Mouse (Mus musculus) midbrain, embryonic 16.5 days (tissue): ENCODE data around the gene Grtp1. TPM values are rescaled to one million over a fixed set of nuclear protein-coding genes. Genes with fewer than 3 reads are reported as not detected.

Experiments
- ATAC-seq: fragments of 200-750 bp; cut with Nextera tagmentation; 2 replicates; pipeline ENCODE4 v1.8.0; 2017; ENCODE audit warnings: moderate TSS enrichment
- H3K27ac ChIP-seq: fragments of 300-500 bp; sonication (generic); 2 replicates; pipeline ENCODE4 v1.5.1; 2014; ENCODE audit warnings: mild to moderate bottlenecking, low read length, mixed read lengths
- H3K27me3 ChIP-seq: fragments of 300-500 bp; sonication (generic); 2 replicates; pipeline ENCODE4 v1.6.1; 2014; ENCODE audit warnings: low read depth, low read length, mixed read lengths; ENCODE audit not compliant: control insufficient read depth, insufficient read depth
- H3K36me3 ChIP-seq: fragments of 300-500 bp; sonication (generic); 2 replicates; pipeline ENCODE4 v1.6.1; 2014; ENCODE audit warnings: mild to moderate bottlenecking, low read length, moderate library complexity, mixed read lengths; ENCODE audit not compliant: control insufficient read depth, insufficient read depth
- H3K4me1 ChIP-seq: fragments of 300-500 bp; sonication (generic); 2 replicates; pipeline ENCODE4 v1.6.1; 2014; ENCODE audit warnings: mild to moderate bottlenecking, low read length, mixed read lengths; ENCODE audit not compliant: control insufficient read depth, insufficient read depth
- H3K4me2 ChIP-seq: fragments of 300-500 bp; sonication (generic); 2 replicates; pipeline ENCODE4 v1.6.1; 2014; ENCODE audit warnings: mild to moderate bottlenecking, low read length, mixed read lengths
- H3K4me3 ChIP-seq: fragments of 300-500 bp; sonication (generic); 2 replicates; pipeline ENCODE4 v1.5.1; 2014; ENCODE audit warnings: low read depth, mild to moderate bottlenecking, low read length, moderate library complexity, mixed read lengths
- H3K9ac ChIP-seq: fragments of 300-500 bp; sonication (generic); 2 replicates; pipeline ENCODE4 v1.6.1; 2014; ENCODE audit warnings: low read depth, low read length, mixed read lengths
- H3K9me3 ChIP-seq: fragments of 300-500 bp; sonication (generic); replicated peaks from 2 replicates; pipeline ENCODE4 v1.6.1; 2014; ENCODE audit warnings: mild to moderate bottlenecking, low read length, mixed read lengths; ENCODE audit not compliant: control insufficient read depth, poor library complexity, severe bottlenecking
- WGBS: fragments of 180-500 bp; shearing (Covaris S2); extraction: QIAGEN DNeasy Blood & Tissue Kit; methylation state at CpG from one replicate; pipeline ENCODE4 v1.1.7; 2014; 5-methylcytosine and 5-hydroxymethylcytosine counted together
- polyA plus RNA-seq: library from polyadenylated mRNA; unstranded; fragments of >200 nt; fragmentation: Nextera tagmentation; extraction: Ambion mirVana; gene quantifications from 2 replicates; pipeline ENCODE4 v1.2.1, GENCODE M21; 2015

The Grtp1 gene
- polyA plus RNA-seq = 16.9 and 19.7 TPM in 2 replicates

DNA sequence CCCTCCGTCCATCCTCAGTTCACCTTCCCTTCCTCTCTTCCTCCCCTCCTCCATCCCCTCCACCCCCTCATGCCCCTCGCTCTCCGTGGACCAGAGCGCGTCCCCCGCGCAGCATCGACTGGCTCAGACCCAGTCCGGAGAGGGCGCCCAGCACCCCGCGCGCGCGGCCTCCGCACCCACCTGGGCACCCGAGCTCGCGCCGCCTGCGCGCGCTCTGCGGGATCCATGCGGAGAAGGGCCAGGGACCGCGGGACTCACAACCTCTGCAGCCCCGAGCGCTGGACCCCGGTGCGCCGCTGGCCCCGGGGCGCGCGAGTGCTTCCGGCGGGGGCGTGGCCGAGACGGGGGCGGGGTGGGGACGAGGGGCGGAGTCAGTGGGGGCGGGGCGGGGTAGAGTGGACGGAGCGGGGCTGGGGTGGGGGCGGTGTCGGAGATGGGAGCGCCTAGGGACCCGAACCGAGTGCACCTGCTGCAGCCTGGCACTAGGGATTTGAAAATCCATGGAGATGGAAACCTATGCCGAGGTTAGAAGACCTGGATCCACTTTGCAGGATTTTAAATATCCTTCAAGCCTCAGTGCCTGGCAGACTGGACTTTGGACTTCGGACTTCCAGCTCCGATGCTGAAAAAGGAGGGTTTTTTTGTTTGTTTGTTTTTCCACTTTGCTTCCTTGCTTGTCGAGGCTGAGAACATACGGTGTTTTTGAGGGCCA, at the start of gene Grtp1:
TSS of gene Grtp1 (minus strand) at position 320 of the 712 bp plus-strand sequence.
- peak; percentile 71 for ATAC-seq
- H3K9ac ChIP-seq = peak within 1 kb of the TSS; percentile 82
- under 1% methylated on average over 47 of the region's 58 CpGs for whole genome bisulfite sequencing
- peaks cover 13% of the 10 kb centered on the region for H3K4me1 ChIP-seq
- peak within 1 kb of the TSS; percentile 91 for H3K4me3 ChIP-seq
- no peaks in the 10 kb centered on the region for H3K36me3 ChIP-seq
- H3K27me3 ChIP-seq = peaks cover 18% of the 10 kb centered on the region
- H3K27ac ChIP-seq = no peak within 1 kb of the TSS
- no peaks in the 10 kb centered on the region for H3K9me3 ChIP-seq
- peak within 1 kb of the TSS; percentile 93 for H3K4me2 ChIP-seq

DNA sequence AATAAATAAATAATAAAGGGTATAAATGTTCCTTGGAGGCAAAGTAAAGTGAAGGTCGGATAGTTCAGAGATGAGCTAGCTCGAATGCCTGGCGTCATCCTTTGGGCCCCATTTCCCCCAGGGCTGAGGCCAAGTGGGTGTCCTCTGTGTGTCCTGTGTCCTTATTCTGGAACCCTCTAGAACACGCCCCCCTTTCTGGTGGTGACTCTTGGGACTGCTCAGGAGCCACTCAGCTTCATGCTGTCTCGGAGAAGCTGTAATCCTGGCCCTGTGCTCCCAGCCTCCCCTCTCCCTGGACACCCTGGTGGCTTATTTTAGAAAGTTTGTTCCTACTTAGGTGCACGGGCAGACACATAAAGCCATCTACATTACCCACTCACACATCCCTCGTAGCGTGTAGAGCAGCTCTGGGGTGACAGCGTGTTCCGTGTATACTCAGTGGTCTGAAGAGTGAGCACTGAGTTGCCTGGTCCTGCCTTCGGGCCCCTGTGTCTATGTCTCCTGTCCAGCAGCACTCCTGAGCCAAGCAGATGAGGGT, 44.0 kb upstream of the Grtp1 start:
- 91% methylated on average over 11 of the region's 11 CpGs for WGBS
- Histone ChIP-seq H3K36me3 (no peaks in the 10 kb centered on the region), H3K27ac (no peak overlapping the region), H3K4me2 (no peak overlapping the region), H3K4me3 (no peak overlapping the region), H3K9me3 (no peaks in the 10 kb centered on the region), H3K9ac (no peak overlapping the region), H3K4me1 (no peaks in the 10 kb centered on the region), H3K27me3 (no peaks in the 10 kb centered on the region)
- no peak for ATAC-seq

DNA sequence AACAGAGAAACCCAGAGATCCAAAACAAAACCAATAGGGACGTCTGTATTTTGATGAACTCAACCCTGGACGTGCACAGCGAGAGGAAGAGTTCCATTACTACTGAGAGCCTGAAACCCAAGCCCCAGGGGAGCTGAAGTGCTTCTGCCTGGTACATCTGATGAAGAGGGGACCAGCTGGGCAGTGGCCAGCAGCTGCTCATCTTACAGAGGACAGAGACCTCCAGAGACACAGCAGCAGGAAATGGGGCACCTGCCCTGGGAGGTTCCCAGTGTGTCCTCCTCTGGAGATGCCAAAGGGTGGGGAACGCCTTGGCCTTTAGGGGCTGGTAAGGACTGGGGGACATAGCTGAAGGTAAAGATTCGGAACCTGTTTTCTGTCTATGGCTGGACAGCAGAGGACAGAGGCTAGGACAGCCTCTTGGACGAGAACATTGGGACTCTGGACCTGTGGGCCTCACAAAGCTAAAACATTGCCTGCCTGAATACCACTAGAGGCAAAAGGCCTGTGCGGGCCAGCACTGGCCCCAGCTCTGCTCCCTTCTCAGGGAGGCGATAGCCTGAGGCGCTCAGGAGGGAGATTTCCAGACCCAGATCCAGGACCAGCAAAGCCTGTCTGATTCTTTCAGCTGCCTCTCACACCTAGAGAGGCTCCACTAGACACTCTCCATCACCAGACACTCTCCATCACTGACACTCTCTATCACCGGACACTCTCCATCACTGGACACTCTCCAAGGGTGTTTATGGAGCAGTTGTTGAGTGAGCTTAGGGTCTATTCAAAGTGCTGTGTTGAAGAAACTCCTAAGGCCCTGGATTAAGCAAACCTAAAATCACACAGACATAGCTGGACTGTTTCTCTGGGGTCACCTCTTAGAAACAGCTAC, 42.8 kb upstream of the Grtp1 start:
- H3K4me2 ChIP-seq = no peak overlapping the region
- H3K4me1 ChIP-seq = no peaks in the 10 kb centered on the region
- H3K4me3 ChIP-seq = no peak overlapping the region
- H3K27ac ChIP-seq = no peak overlapping the region
- H3K9me3 ChIP-seq = no peaks in the 10 kb centered on the region
- no peaks in the 10 kb centered on the region for H3K36me3 ChIP-seq
- H3K9ac ChIP-seq = no peak overlapping the region
- ATAC-seq = no peak
- H3K27me3 ChIP-seq = no peaks in the 10 kb centered on the region
- 84% methylated on average over 10 of the region's 10 CpGs for WGBS

DNA sequence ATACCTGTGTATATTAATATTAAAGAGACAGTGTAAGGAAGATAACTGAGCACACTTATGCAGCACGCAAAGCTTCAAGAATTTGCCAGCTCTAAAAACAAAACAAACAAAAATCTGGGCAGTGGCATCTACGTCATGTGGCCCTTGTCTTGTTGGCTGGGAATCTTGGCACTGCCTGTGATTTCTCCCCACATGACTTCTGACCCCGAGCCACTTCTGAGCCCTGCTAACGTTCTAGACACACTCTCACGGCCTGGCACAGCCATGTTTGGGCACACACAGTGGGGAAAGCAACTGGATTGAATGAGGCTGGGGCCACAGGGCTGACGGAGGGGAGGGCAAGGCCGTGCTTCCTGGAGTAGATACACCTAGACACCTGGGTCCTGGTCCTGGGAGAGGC, 40.3 kb upstream of the Grtp1 start:
- Histone ChIP-seq H3K4me3 (no peak overlapping the region), H3K27me3 (no peaks in the 10 kb centered on the region), H3K9me3 (no peaks in the 10 kb centered on the region), H3K9ac (no peak overlapping the region), H3K4me1 (no peaks in the 10 kb centered on the region), H3K36me3 (no peaks in the 10 kb centered on the region), H3K27ac (no peak overlapping the region), H3K4me2 (no peak overlapping the region)
- 82% methylated on average over 7 of the region's 7 CpGs for WGBS
- no peak for ATAC-seq

DNA sequence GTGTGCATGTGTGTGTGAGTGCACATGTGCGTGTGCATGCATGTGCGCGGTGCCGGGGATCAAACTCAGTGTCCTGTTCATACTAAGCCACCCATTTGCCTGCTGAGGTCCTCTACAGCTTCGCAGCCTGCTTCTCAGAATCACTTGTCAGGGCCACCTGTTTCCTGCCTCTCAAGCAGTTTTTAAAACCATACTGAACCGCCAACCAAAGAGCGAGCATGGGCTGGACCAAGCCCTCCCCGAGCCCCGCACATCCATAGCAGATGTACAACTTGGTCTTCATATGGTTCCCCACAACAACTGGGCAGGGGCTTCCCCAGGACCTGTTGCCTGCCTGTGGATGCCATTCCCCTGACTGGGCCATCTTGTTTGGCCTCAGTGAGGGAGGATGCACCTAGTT, 39.6 kb upstream of the Grtp1 start:
- H3K4me2 ChIP-seq = no peak overlapping the region
- H3K27ac ChIP-seq = no peak overlapping the region
- no peaks in the 10 kb centered on the region for H3K4me1 ChIP-seq
- ATAC-seq = no peak
- no peaks in the 10 kb centered on the region for H3K27me3 ChIP-seq
- H3K36me3 ChIP-seq = no peaks in the 10 kb centered on the region
- WGBS = 90% methylated on average over 9 of the region's 9 CpGs
- no peaks in the 10 kb centered on the region for H3K9me3 ChIP-seq
- no peak overlapping the region for H3K4me3 ChIP-seq
- no peak overlapping the region for H3K9ac ChIP-seq

DNA sequence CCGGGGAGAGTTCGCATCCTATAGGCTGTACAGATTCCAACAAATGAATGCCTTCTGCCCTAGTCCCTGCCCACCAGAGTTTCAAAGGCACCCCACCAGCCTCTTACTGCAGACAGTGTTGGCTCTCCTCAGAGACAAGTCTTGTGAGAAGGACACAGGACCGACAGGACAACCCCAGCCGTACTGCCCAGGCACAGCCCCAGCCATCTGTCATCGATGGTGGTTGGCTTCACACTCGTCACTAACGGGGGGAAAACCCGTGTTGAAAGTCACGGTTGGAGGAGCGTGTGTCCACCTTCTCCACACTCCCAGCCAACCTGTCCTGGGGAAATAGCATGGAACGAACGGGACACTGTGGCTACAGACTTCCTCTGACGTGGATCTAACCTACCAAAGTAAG, 34.4 kb upstream of the Grtp1 start:
- no peak overlapping the region for H3K27ac ChIP-seq
- no peaks in the 10 kb centered on the region for H3K36me3 ChIP-seq
- H3K9me3 ChIP-seq = no peaks in the 10 kb centered on the region
- H3K9ac ChIP-seq = no peak overlapping the region
- no peaks in the 10 kb centered on the region for H3K4me1 ChIP-seq
- ATAC-seq = no peak
- H3K4me3 ChIP-seq = no peak overlapping the region
- H3K4me2 ChIP-seq = no peak overlapping the region
- no peaks in the 10 kb centered on the region for H3K27me3 ChIP-seq
- WGBS = 88% methylated on average over 13 of the region's 13 CpGs

DNA sequence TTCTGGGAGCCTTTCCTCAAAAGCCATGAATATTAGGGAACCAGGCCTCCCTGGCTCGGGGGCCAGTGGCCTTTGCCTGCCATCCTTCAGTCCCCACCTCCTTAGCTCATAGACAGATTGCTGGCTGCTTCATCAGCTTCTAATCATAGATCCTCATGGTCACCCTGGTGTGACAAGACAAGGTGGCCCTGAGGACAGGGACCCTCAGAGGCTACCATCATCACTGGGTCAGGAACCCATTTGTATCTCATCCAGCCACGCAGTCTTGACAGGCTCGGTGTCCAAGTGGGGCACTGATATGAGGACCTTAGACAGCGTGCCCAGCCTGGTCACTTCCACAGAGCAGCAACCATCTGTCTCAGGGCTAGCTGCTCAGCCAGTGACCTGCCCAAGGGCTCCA, 30.1 kb upstream of the Grtp1 start:
- Histone ChIP-seq H3K9ac (no peak overlapping the region), H3K4me3 (no peak overlapping the region), H3K27ac (no peak overlapping the region), H3K4me2 (no peak overlapping the region), H3K4me1 (no peaks in the 10 kb centered on the region), H3K36me3 (no peaks in the 10 kb centered on the region), H3K27me3 (no peaks in the 10 kb centered on the region), H3K9me3 (no peaks in the 10 kb centered on the region)
- WGBS = 89% methylated on average over 4 of the region's 4 CpGs
- ATAC-seq = no peak

DNA sequence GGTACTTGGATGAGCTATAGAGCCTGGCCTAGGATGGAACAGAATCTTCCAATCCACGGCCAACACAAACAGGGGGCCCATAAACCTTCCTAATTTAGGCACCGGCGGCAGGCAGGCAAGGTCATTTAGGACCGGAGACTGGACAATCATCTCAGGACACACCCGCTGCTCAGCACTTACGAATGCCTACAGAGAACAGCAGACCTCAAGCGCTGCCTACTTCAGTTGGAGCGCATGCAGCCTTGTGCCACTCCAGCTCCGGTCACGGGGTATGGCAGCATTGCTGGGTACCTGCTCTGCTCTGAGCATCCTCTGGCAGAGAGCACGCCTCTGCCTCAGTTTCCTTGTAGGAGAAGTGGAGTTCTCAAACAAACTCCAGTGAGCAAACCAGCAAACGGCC, 29.4 kb upstream of the Grtp1 start:
- H3K4me2 ChIP-seq = no peak overlapping the region
- no peaks in the 10 kb centered on the region for H3K4me1 ChIP-seq
- H3K27ac ChIP-seq = no peak overlapping the region
- no peaks in the 10 kb centered on the region for H3K36me3 ChIP-seq
- H3K9ac ChIP-seq = no peak overlapping the region
- H3K27me3 ChIP-seq = no peaks in the 10 kb centered on the region
- H3K4me3 ChIP-seq = no peak overlapping the region
- 86% methylated on average over 12 of the region's 12 CpGs for WGBS
- no peaks in the 10 kb centered on the region for H3K9me3 ChIP-seq
- ATAC-seq = no peak
